Mouse (Mus musculus) heart, postnatal 0 days (tissue): ENCODE results near the gene P2ry1. TPM values are rescaled to one million over a fixed set of nuclear protein-coding genes. Genes with fewer than 3 reads are reported as not detected.

Source experiments
- ATAC-seq: fragments of 200-750 bp; cut with Nextera tagmentation; 2 replicates; pipeline ENCODE4 v1.8.0; 2017; ENCODE audit warnings: low read depth, moderate number of reproducible peaks, moderate library complexity; ENCODE audit not compliant: insufficient read depth
- DNase-seq: peaks from one replicate; pipeline ENCODE4 v3.0.0-alpha.2; 2016; ENCODE audit warnings: low spot score
- H3K27ac ChIP-seq: fragments of 300-500 bp; sonication (generic); 2 replicates; pipeline ENCODE4 v1.5.1; 2014; ENCODE audit warnings: low read depth, mild to moderate bottlenecking
- H3K27me3 ChIP-seq: fragments of 300-500 bp; sonication (generic); 2 replicates; pipeline ENCODE4 v1.6.1; 2014; ENCODE audit warnings: low read length, mixed read lengths; ENCODE audit not compliant: control insufficient read depth, insufficient read depth
- H3K36me3 ChIP-seq: fragments of 300-500 bp; sonication (generic); replicated peaks from 2 replicates; pipeline ENCODE4 v1.6.1; 2014; ENCODE audit warnings: low read length, mixed read lengths; ENCODE audit not compliant: control insufficient read depth, insufficient read depth
- H3K4me1 ChIP-seq: fragments of 300-500 bp; sonication (generic); 2 replicates; pipeline ENCODE4 v1.6.1; 2014; ENCODE audit warnings: antibody characterized with exemption; ENCODE audit not compliant: control insufficient read depth, insufficient read depth
- H3K4me2 ChIP-seq: fragments of 300-500 bp; sonication (generic); 2 replicates; pipeline ENCODE4 v1.6.1; 2014; ENCODE audit warnings: low read depth, mild to moderate bottlenecking, low read length, moderate library complexity
- H3K4me3 ChIP-seq: fragments of 300-500 bp; sonication (generic); 2 replicates; pipeline ENCODE4 v1.5.1; 2014; ENCODE audit warnings: low read depth, low read length
- H3K9ac ChIP-seq: fragments of 300-500 bp; sonication (generic); replicated peaks from 2 replicates; pipeline ENCODE4 v1.6.1; 2014; ENCODE audit warnings: low read depth, low read length, mixed read lengths
- H3K9me3 ChIP-seq: fragments of 300-500 bp; sonication (generic); replicated peaks from 2 replicates; pipeline ENCODE4 v1.6.1; 2016; ENCODE audit warnings: low read length; ENCODE audit not compliant: control insufficient read depth
- CTCF ChIP-seq: IDR thresholded peaks from 2 replicates; pipeline ENCODE4 v1.5.1; 2016; ENCODE audit warnings: antibody characterized with exemption, control low read depth, low read depth
- EP300 ChIP-seq: IDR thresholded peaks from 2 replicates; pipeline ENCODE4 v1.6.1; 2016; ENCODE audit warnings: antibody characterized with exemption, low read depth
- WGBS: fragments of 180-500 bp; shearing (Covaris S2); extraction: QIAGEN DNeasy Blood & Tissue Kit; methylation state at CpG from one replicate; pipeline ENCODE4 v1.1.7; 2014; 5-methylcytosine and 5-hydroxymethylcytosine counted together
- polyA plus RNA-seq: library from polyadenylated mRNA; unstranded; fragments of >200 nt; fragmentation: Nextera tagmentation; extraction: Ambion mirVana; gene quantifications from 2 replicates; pipeline ENCODE4 v1.2.1, GENCODE M21; 2015
- total RNA-seq: library from RNA; depleted of rRNA; stranded (reverse); fragments of >200 nt; gene quantifications from 2 replicates; pipeline ENCODE4 v1.2.3, GENCODE M21; 2014; ENCODE audit warnings: low replicate concordance

Gene P2ry1
- total and polyA plus RNA-seq, 2 experiments from 2014 or later = 2.6 to 2.7 TPM

DNA sequence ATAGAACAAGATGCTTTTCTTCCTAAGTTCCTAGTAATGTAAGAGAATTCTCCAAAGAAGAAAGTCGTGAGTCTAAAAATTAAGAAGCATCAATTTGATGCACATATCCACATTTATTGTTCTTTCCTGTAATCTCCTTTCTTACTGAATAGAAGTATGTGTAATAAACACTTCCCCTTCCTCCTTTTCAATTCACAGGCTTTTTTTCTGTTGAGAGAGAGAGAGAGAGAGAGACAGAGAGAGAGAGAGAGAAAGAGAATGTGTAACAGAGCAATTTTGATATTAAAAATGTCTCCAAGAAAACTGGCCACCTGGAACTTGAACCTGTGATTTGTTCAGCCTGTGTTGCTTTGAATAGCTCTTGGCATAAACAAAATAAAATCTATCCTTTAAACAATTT, 2.0 kb downstream of the P2ry1 start:
- Histone ChIP-seq H3K4me1 (no peaks in the 10 kb centered on the region), H3K27me3 (0 out of 2 replicates have a peak, but pooled peaks cover 11% of the 10 kb centered on the region), H3K9ac (no peak overlapping the region), H3K4me3 (no peak overlapping the region), H3K27ac (no peak overlapping the region), H3K9me3 (no peaks in the 10 kb centered on the region), H3K4me2 (no peak overlapping the region), H3K36me3 (no peaks in the 10 kb centered on the region)
- no peak for ATAC-seq
- TF ChIP-seq EP300 (no peak), CTCF (no peak)
- no peak for DNase-seq
- WGBS = 77% methylated on average over 1 of the region's 1 CpGs

DNA sequence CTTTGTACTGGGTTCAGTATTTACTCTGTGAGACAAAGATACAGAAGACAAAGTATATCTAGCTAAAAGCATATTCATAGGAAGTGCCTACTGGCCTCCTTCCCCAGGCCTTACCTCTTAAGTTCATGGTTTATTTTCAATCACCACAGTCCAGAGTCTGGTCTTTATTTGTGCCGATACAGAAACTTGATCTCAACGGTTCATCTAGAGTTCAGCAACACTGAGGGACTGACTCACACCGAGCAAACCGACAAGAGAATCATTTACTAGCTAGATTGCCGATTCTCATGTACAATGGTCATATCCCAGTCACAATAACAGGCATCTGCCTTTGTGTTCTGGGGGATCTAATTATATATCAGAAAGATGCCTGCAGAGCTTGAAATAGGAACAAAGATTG, 9.1 kb downstream of the P2ry1 start:
- TF ChIP-seq EP300 (no peak), CTCF (no peak)
- H3K9ac ChIP-seq = no peak overlapping the region
- no peak for DNase-seq
- H3K27ac ChIP-seq = no peak overlapping the region
- ATAC-seq = no peak
- H3K27me3 ChIP-seq = no peaks in the 10 kb centered on the region
- H3K4me2 ChIP-seq = no peak overlapping the region
- H3K4me3 ChIP-seq = no peak overlapping the region
- H3K4me1 ChIP-seq = no peaks in the 10 kb centered on the region
- H3K36me3 ChIP-seq = no peaks in the 10 kb centered on the region
- H3K9me3 ChIP-seq = no peaks in the 10 kb centered on the region
- 38% methylated on average over 5 of the region's 5 CpGs for WGBS

DNA sequence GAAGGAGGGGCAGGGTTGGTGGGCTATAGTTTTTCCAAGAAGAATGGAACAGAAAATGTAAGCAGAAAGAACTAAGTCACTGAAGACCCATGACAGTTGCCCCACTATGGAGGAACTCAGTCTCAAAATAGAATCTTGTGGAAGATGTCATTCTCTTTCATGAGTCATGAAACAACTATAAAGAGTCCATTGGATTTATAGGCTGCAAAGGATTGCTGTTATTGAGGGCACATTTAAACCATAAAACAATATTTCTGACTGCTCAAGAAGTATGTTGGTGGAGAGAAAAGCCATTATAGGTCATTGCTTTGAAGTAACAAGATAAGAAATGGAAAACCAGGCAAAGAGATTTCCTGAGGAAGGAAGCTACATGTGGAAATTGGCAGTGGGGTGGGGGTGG, 10.0 kb downstream of the P2ry1 start:
- Histone ChIP-seq H3K4me2 (no peak overlapping the region), H3K36me3 (no peaks in the 10 kb centered on the region), H3K4me1 (no peaks in the 10 kb centered on the region), H3K27me3 (no peaks in the 10 kb centered on the region), H3K9me3 (no peaks in the 10 kb centered on the region), H3K27ac (no peak overlapping the region), H3K4me3 (no peak overlapping the region), H3K9ac (no peak overlapping the region)
- TF ChIP-seq EP300 (no peak), CTCF (no peak)
- ATAC-seq = no peak
- no peak for DNase-seq

DNA sequence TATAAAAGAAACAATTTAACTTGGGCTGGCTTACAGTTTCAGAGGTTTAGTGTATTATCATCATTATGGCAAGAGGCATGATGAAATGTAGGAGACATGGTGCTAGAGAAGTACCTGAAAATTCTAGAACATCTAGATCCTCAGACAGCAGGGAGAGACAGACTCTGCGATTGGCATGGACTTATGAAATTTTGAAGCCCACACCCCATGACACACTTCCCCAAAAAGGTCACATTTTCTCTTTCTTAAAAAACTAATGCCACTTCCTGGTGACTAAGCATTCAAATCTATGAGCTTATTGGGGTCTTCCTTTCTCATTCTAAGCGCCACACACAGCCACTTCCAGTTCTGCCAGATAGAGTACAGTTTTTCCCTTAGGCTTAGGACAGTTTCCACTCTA, 14.1 kb downstream of the P2ry1 start:
- H3K4me2 ChIP-seq = no peak overlapping the region
- H3K27ac ChIP-seq = no peak overlapping the region
- no peak overlapping the region for H3K9ac ChIP-seq
- WGBS = 86% methylated on average over 2 of the region's 2 CpGs
- no peaks in the 10 kb centered on the region for H3K4me1 ChIP-seq
- no peaks in the 10 kb centered on the region for H3K36me3 ChIP-seq
- H3K4me3 ChIP-seq = no peak overlapping the region
- ATAC-seq (no peak), DNase-seq (no peak)
- H3K9me3 ChIP-seq = no peaks in the 10 kb centered on the region
- H3K27me3 ChIP-seq = no peaks in the 10 kb centered on the region
- no peak for TF ChIP-seq CTCF
- TF ChIP-seq EP300 = no peak

DNA sequence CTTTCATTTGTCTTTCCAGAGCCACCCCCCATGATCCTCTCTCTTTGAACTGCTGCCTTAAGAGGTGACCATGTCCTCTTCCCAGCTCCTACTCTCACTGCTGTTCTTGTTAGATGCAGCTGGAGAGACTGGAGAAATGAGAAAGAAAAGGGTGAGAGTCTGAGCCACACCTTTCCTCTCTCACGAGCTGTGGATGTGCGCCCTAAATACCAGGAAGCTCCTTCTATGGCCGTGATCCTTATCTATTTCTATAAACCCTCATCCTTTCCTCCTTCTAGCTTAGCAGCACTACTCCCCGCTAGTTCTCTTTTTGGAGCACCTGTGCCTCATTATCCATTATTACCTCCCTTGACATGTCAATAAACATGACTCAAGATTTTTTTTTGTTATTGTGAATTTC, 29.5 kb downstream of the P2ry1 start:
- Histone ChIP-seq H3K27me3 (no peaks in the 10 kb centered on the region), H3K4me3 (no peak overlapping the region), H3K27ac (no peak overlapping the region), H3K4me1 (no peaks in the 10 kb centered on the region), H3K9ac (no peak overlapping the region), H3K36me3 (no peaks in the 10 kb centered on the region), H3K4me2 (no peak overlapping the region), H3K9me3 (no peaks in the 10 kb centered on the region)
- ATAC-seq (no peak), DNase-seq (no peak)
- TF ChIP-seq CTCF (no peak), EP300 (no peak)
- WGBS = 49% methylated on average over 4 of the region's 4 CpGs

DNA sequence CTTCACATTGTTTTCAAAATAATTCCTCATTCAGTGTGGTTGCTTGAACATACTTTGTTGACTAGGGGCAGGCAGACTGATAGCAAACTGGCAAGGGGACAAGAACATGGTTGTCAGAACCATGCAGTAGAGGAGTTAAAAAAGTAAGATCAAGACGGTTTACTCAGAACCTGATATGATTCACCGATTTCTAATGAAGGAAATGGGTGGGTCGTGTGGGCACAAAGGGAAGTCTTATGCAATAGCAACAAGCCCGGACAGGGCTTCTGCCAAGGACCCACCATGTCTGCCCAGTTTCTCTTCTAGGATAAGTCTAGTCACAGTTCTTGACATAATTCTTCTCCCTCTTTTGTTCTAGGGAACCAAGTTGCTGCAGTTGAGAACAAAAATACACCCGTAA, 33.0 kb downstream of the P2ry1 start:
- WGBS = 76% methylated on average over 5 of the region's 5 CpGs

More for the DNA sequence above, 33.0 kb downstream of the P2ry1 start:
- no peak overlapping the region for H3K27ac ChIP-seq
- H3K4me2 ChIP-seq = no peak overlapping the region
- H3K36me3 ChIP-seq = no peaks in the 10 kb centered on the region
- no peaks in the 10 kb centered on the region for H3K27me3 ChIP-seq
- ATAC-seq (no peak), DNase-seq (no peak)
- no peak overlapping the region for H3K9ac ChIP-seq
- TF ChIP-seq EP300 (no peak), CTCF (no peak)
- no peaks in the 10 kb centered on the region for H3K4me1 ChIP-seq
- H3K4me3 ChIP-seq = no peak overlapping the region
- H3K9me3 ChIP-seq = no peaks in the 10 kb centered on the region
